Comparison of ENCODE assay signal across 9 mouse cellular contexts in the genomic region with DNA sequence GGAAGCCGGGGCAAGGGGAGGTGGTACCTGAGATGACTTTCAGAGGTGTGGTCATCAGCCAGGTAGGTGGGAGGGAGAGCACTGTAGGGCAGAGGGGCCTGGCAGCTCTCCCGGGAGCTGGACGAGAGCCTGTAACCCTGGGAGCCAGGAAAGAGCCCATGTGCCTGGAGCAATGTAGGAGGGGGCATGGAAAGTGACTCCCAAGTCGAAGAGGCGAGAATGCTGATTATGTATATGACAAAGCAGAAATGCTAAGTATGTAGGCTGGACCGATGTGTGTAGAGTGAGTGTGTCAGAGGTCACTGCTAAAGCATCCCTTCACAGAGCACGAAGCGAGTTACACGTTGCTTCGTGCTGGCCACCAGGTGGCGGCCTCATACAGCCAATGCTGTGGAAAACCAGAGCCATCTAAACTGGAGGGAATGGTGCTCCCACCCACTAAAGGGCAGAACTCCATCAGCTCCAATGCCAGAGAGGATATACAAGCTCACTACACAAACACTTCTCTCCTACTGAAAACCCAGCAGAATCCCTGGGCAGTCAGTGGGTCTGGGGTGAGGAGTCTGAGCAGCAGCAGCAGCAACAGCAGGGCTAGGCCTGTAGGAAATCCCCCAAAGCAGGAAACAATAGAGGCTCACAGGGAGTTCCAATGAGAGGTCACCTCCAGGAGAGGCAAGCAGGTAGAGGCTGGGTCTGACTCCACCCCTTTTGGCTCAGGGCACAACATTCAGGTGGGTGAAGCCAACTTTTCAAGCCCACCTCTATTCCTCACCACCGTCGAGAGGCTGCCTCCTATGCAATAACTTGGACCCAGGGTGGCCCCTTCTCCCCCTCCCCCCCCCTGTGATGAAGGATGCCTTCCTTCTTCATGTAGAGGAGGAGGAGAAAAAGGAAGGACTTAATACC.
DNase-seq lines count a peak whose midpoint lies in the region; ATAC-seq and TF ChIP-seq lines count a peak whose summit lies in the region.
"Had no signal": no experiment of that assay in that cellular context is flagged by ENCODE, and none has a peak within 500 bp of the region (broad histone marks: within the 10 kb centered on the region; RNA-seq: fewer than 3 reads in every experiment).

No protein-coding gene starts in this region.

- ATAC-seq in neural tube, embryonic 15.5 days (ENCODE audit: low FRiP score) = peak; percentile 82

- 20% methylated on average over 13 of the region's 13 CpGs for WGBS in embryonic facial prominence, embryonic 10.5 days
- 18% methylated on average over 13 of the region's 13 CpGs for WGBS in lung, adult 2 months
- 20% methylated on average over 13 of the region's 13 CpGs for WGBS in neural tube, embryonic 15.5 days

- TF ChIP-seq POLR2A in lung, adult 2 months (IDR thresholded peaks at IDR 0.05; ENCODE audit: borderline replicate concordance, extremely low read depth, low read depth, low read length) = no peak

- no peak overlapping the region for H3K4me3 ChIP-seq in embryonic facial prominence, embryonic 10.5 days
- no peak overlapping the region for H3K4me3 ChIP-seq in lung, adult 2 months (replicated peaks; ENCODE audit: extremely low read depth, low read depth, low read length)
- H3K4me3 ChIP-seq in neural tube, embryonic 15.5 days (replicated peaks) = no peak overlapping the region
- H3K4me3 ChIP-seq: heart, embryonic 13.5 days had no signal

- no peaks in the 10 kb centered on the region for H3K9me3 ChIP-seq in embryonic facial prominence, embryonic 10.5 days
- H3K9me3 ChIP-seq in neural tube, embryonic 15.5 days (replicated peaks) = no peaks in the 10 kb centered on the region
- H3K9me3 ChIP-seq: heart, embryonic 13.5 days had no signal

- H3K27ac ChIP-seq in embryonic facial prominence, embryonic 10.5 days (replicated peaks) = peak overlapping the region; percentile 65
- no peak overlapping the region for H3K27ac ChIP-seq in neural tube, embryonic 15.5 days (replicated peaks)

- no peaks in the 10 kb centered on the region for H3K36me3 ChIP-seq in embryonic facial prominence, embryonic 10.5 days (replicated peaks)
- no peaks in the 10 kb centered on the region for H3K36me3 ChIP-seq in neural tube, embryonic 15.5 days
- H3K36me3 ChIP-seq: heart, embryonic 13.5 days had no signal

- no peak overlapping the region for H3K4me2 ChIP-seq in neural tube, embryonic 15.5 days
- H3K4me2 ChIP-seq: heart, embryonic 13.5 days had no signal

- H3K9ac ChIP-seq in neural tube, embryonic 15.5 days (replicated peaks) = no peak overlapping the region
- H3K9ac ChIP-seq: heart, embryonic 13.5 days had no signal

- peak; percentile 79 for DNase-seq in CD4-positive, CD25-positive, alpha-beta regulatory T cell, adult 2 months (ENCODE audit: low read depth, low spot score)
- peak; percentile 82 for DNase-seq in adrenal gland, postnatal 10 days
- DNase-seq in embryonic facial prominence, embryonic 10.5 days (ENCODE audit: low spot score) = peak; percentile 84
- peak; percentile 57 to 68 for DNase-seq in heart, adult 9 months (ENCODE audit: low spot score in 2 of 2)
- DNase-seq in kidney, adult 9 months = peak; percentile 67
- peak; percentile 74 for DNase-seq in lung, adult 2 months
- DNase-seq in testis, postnatal 14 days (ENCODE audit: low spot score) = peak; percentile 62

- no peaks in the 10 kb centered on the region for H3K27me3 ChIP-seq in embryonic facial prominence, embryonic 10.5 days (replicated peaks; ENCODE audit: low read depth, poor library complexity, severe bottlenecking)
- no peaks in the 10 kb centered on the region for H3K27me3 ChIP-seq in neural tube, embryonic 15.5 days (replicated peaks)
- H3K27me3 ChIP-seq: heart, embryonic 13.5 days had no signal

- H3K4me1 ChIP-seq in embryonic facial prominence, embryonic 10.5 days = peaks cover 29% of the 10 kb centered on the region
- H3K4me1 ChIP-seq in lung, adult 2 months (ENCODE audit: control insufficient read depth, insufficient read depth, low read length) = peaks cover 44% of the 10 kb centered on the region
- peaks cover 17% of the 10 kb centered on the region for H3K4me1 ChIP-seq in neural tube, embryonic 15.5 days

- peak; percentile 91 for TF ChIP-seq CTCF in lung, adult 2 months (IDR thresholded peaks at IDR 0.05; ENCODE audit: insufficient read depth, low read length)
